Mouse (Mus musculus): ENCODE measurements around the gene Dpep3. TPM values are rescaled to one million over a fixed set of nuclear protein-coding genes. Genes with fewer than 3 reads are reported as not detected.
"Not testable (repeated sequence)": the region's sequence is repeated elsewhere in the genome, so short reads cannot be mapped to it uniquely, and the experiment has no call there.

Gene Dpep3
- polyA plus RNA-seq (2015; fragmentation: Nextera tagmentation; extraction: Ambion mirVana) = not detected in 2 replicates

DNA sequence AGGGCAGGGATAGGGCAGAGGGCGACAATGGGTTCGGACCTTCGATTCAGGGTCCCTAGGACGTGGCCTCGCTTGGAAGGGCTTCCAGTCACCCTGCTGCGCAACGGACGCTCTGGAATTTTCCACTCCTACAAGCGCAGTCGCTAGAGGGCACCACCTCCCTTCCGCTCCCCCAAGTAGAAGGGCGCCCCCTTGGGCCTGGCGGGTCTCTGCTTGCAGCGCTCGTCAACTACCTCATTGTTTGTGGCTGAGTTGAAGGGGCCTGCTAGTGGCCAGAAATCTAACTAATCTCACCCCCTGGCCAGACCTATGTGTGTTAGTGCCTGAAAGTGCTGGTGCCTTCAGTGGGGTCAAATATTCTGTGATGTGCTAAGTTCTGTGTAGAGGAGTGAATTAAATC lies at the start of gene Dpep3:
Gene Dpep3, minus strand, starts transcription at position 105 of the 400 bp plus-strand sequence.
- ATAC-seq (replicated peaks; ENCODE audit: low FRiP score) = no peak
- H3K9ac ChIP-seq = no peak within 1 kb of the TSS
- no peak within 1 kb of the TSS for H3K4me3 ChIP-seq (replicated peaks)
- H3K36me3 ChIP-seq = no peaks in the 10 kb centered on the region
- WGBS = 94% methylated on average over 15 of the region's 15 CpGs
- no peaks in the 10 kb centered on the region for H3K27me3 ChIP-seq
- H3K4me2 ChIP-seq = no peak within 1 kb of the TSS
- no peak within 1 kb of the TSS for H3K27ac ChIP-seq
- no peaks in the 10 kb centered on the region for H3K9me3 ChIP-seq (replicated peaks)
- no peaks in the 10 kb centered on the region for H3K4me1 ChIP-seq

GRCm38 (mm10) chr8:106022483-106022882 lies 43.3 kb upstream of the Dpep3 start:
- Histone ChIP-seq H3K4me3 (replicated peaks) (no peak overlapping the region), H3K9ac (no peak overlapping the region), H3K27ac (no peak overlapping the region), H3K4me1 (no peaks in the 10 kb centered on the region), H3K9me3 (replicated peaks) (no peaks in the 10 kb centered on the region), H3K36me3 (peaks cover 41% of the 10 kb centered on the region), H3K27me3 (no peaks in the 10 kb centered on the region), H3K4me2 (no peak overlapping the region)
- no peak for ATAC-seq (replicated peaks; ENCODE audit: low FRiP score)

DNA sequence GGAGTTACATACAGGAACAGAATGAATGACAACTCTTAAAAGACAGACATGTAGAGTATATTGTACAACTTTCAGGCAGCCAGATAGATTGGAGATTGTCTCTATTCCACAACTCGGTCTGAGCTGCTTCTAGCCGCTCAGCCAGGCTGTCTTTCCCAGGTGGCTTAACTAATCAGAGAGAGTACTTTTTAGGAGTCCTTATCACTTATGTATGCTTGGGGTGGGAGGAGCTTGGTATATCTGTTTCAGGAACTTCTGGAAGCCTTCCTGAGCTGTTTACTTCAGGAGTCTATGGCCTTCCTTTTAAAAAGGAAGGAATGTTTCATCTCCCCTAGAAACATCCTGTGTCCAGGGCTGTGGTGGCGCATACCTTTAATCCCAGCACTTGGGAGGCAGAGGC lies 38.8 kb upstream of the Dpep3 start:
- no peak for ATAC-seq (replicated peaks; ENCODE audit: low FRiP score)
- 90% methylated on average over 3 of the region's 3 CpGs for WGBS

GRCm38 (mm10) chr8:106017130-106017529 lies 37.9 kb upstream of the Dpep3 start:
- H3K9ac ChIP-seq = no peak overlapping the region
- peaks cover 1% of the 10 kb centered on the region for H3K4me1 ChIP-seq
- no peak for ATAC-seq (replicated peaks; ENCODE audit: low FRiP score)
- peaks cover 35% of the 10 kb centered on the region for H3K36me3 ChIP-seq
- H3K27ac ChIP-seq = no peak overlapping the region
- WGBS = 87% methylated on average over 7 of the region's 7 CpGs
- no peak overlapping the region for H3K4me2 ChIP-seq
- no peaks in the 10 kb centered on the region for H3K9me3 ChIP-seq (replicated peaks)
- H3K27me3 ChIP-seq = no peaks in the 10 kb centered on the region
- H3K4me3 ChIP-seq (replicated peaks) = no peak overlapping the region

More for the DNA sequence above, 38.8 kb upstream of the Dpep3 start:
- H3K4me2 ChIP-seq = no peak overlapping the region
- no peak overlapping the region for H3K27ac ChIP-seq
- H3K9ac ChIP-seq = no peak overlapping the region
- H3K4me3 ChIP-seq (replicated peaks) = no peak overlapping the region
- H3K4me1 ChIP-seq = no peaks in the 10 kb centered on the region
- peaks cover 35% of the 10 kb centered on the region for H3K36me3 ChIP-seq
- H3K9me3 ChIP-seq (replicated peaks) = no peaks in the 10 kb centered on the region
- no peaks in the 10 kb centered on the region for H3K27me3 ChIP-seq

- ATAC-seq (replicated peaks; ENCODE audit: low FRiP score) = no peak
- Histone ChIP-seq H3K4me3 (replicated peaks) (no peak overlapping the region), H3K4me2 (no peak overlapping the region), H3K27me3 (no peaks in the 10 kb centered on the region), H3K9me3 (replicated peaks) (no peaks in the 10 kb centered on the region), H3K36me3 (peaks cover 35% of the 10 kb centered on the region), H3K27ac (no peak overlapping the region), H3K4me1 (peaks cover 6% of the 10 kb centered on the region), H3K9ac (no peak overlapping the region)
- WGBS = 92% methylated on average over 6 of the region's 6 CpGs
Observed at GRCm38 (mm10) chr8:106016284-106016683, 37.1 kb upstream of the Dpep3 start.

DNA sequence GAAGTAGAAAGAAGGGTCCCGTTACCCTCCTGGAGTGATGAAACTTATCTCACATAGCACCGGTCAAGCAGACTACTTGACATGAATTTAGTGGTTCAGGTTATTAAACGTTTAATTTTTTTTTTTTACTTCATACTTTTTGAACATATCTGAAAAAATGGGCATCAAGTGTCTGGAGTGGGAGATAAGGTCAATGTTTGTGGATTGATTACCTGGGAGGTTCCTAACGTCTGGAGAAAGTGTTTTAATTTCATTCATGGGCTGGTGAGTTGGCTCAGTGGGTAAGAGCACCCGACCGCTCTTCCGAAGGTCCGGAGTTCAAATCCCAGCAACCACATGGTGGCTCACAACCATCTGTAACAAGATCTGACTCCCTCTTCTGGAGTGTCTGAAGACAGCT lies 33.0 kb upstream of the Dpep3 start:
- Histone ChIP-seq H3K4me1 (peaks cover 19% of the 10 kb centered on the region), H3K9ac (peak overlapping the region; percentile 85; the same call in 1 of the 2 replicates), H3K4me2 (peak overlapping the region; percentile 96), H3K4me3 (replicated peaks) (peak overlapping the region; percentile 88), H3K36me3 (peaks cover 19% of the 10 kb centered on the region)
- H3K27ac ChIP-seq; ATAC-seq (replicated peaks; ENCODE audit: low FRiP score); H3K9me3 ChIP-seq (replicated peaks); H3K27me3 ChIP-seq: not testable (repeated sequence)
- WGBS = 80% methylated on average over 8 of the region's 8 CpGs

- H3K27ac ChIP-seq = peak within 1 kb of the TSS; percentile 78
- peaks cover 14% of the 10 kb centered on the region for H3K36me3 ChIP-seq
- no peaks in the 10 kb centered on the region for H3K27me3 ChIP-seq
- peak within 1 kb of the TSS; percentile 96 for H3K4me2 ChIP-seq
- H3K9me3 ChIP-seq (replicated peaks) = no peaks in the 10 kb centered on the region
- 3% methylated on average over 6 of the region's 6 CpGs for WGBS
- 0 out of 2 replicates have a peak, but pooled peaks have one; percentile 10 for ATAC-seq (replicated peaks; ENCODE audit: low FRiP score)
- peaks cover 19% of the 10 kb centered on the region for H3K4me1 ChIP-seq
- peak within 1 kb of the TSS; percentile 88 for H3K4me3 ChIP-seq (replicated peaks)
- peak within 1 kb of the TSS; percentile 85 for H3K9ac ChIP-seq
Observed at GRCm38 (mm10) chr8:106011643-106011986, 32.4 kb upstream of the Dpep3 start, which contains the start of gene Ddx28. TSS of gene Ddx28 (minus strand) at chr8:106011882.

GRCm38 (mm10) chr8:106010748-106011642 lies 31.8 kb upstream of the Dpep3 start:
- Histone ChIP-seq H3K4me3 (replicated peaks) (peak overlapping the region; percentile 88), H3K36me3 (peaks cover 10% of the 10 kb centered on the region), H3K9me3 (replicated peaks) (no peaks in the 10 kb centered on the region), H3K27me3 (no peaks in the 10 kb centered on the region), H3K4me2 (peak overlapping the region; percentile 96), H3K27ac (peak overlapping the region; percentile 78), H3K9ac (peak overlapping the region; percentile 85), H3K4me1 (peaks cover 19% of the 10 kb centered on the region)
- peak; percentile 95 for ATAC-seq (replicated peaks; ENCODE audit: low FRiP score)
- under 1% methylated on average over 74 of the region's 74 CpGs for WGBS

- H3K4me3 ChIP-seq (replicated peaks); H3K36me3 ChIP-seq; H3K9ac ChIP-seq; H3K27ac ChIP-seq; H3K9me3 ChIP-seq (replicated peaks); H3K4me2 ChIP-seq; ATAC-seq (replicated peaks; ENCODE audit: low FRiP score); H3K27me3 ChIP-seq: not testable (repeated sequence)
- H3K4me1 ChIP-seq = peaks cover 19% of the 10 kb centered on the region
- WGBS = 64% methylated on average over 3 of the region's 3 CpGs
Observed at GRCm38 (mm10) chr8:106007891-106008290, 28.7 kb upstream of the Dpep3 start.

DNA sequence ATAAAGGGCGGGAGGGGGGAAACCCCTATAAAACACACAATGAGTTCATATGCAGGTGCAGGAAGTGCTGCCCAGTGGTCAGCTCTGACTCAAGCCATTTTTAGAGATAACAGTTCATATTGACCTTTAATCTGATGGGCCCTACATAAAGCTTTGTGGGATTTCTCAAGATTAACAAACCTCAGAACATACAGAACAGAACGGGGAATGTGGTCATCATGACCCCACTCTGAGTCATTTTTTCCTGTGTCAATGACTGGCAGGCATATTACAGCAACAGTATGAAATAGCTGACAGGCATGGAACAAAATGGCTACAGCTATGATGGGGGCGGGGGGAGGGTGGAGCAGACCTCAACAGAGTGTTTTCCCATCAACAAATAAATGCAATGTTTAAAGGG lies 27.9 kb upstream of the Dpep3 start:
- H3K27me3 ChIP-seq = no peaks in the 10 kb centered on the region
- no peaks in the 10 kb centered on the region for H3K9me3 ChIP-seq (replicated peaks)
- H3K36me3 ChIP-seq = peaks cover 4% of the 10 kb centered on the region; the same call in 1 of the 2 replicates
- no peak overlapping the region for H3K27ac ChIP-seq
- H3K9ac ChIP-seq = no peak overlapping the region
- H3K4me1 ChIP-seq = peaks cover 18% of the 10 kb centered on the region
- 85% methylated on average over 3 of the region's 3 CpGs for WGBS
- H3K4me2 ChIP-seq = no peak overlapping the region
- H3K4me3 ChIP-seq (replicated peaks) = no peak overlapping the region
- no peak for ATAC-seq (replicated peaks; ENCODE audit: low FRiP score)

DNA sequence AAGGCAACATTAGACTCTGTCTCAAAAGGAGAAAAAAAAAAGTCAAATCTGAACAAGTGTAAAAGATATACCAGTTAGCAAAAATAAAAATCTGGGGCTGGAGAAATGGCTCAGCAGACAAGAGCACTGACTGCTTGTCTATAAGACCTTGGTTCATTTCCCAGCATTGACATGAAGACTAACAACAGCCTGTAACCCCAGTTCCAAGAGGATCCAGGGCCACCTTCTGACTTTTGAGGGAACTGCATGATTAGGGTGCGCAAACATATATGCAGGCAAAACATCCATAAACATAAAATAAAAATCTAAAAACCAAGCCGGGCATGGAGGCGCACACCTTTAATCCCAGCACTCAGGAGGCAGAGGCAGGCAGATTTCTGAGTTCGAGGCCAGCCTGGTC lies 27.2 kb upstream of the Dpep3 start:
- no peak overlapping the region for H3K4me3 ChIP-seq (replicated peaks)
- H3K4me2 ChIP-seq = no peak overlapping the region
- no peak overlapping the region for H3K27ac ChIP-seq
- H3K9ac ChIP-seq = no peak overlapping the region
- WGBS = 89% methylated on average over 4 of the region's 4 CpGs
- peaks cover 13% of the 10 kb centered on the region for H3K4me1 ChIP-seq
- H3K27me3 ChIP-seq = no peaks in the 10 kb centered on the region
- no peak for ATAC-seq (replicated peaks; ENCODE audit: low FRiP score)
- H3K9me3 ChIP-seq (replicated peaks) = no peaks in the 10 kb centered on the region
- peaks cover 4% of the 10 kb centered on the region; the same call in 1 of the 2 replicates for H3K36me3 ChIP-seq

DNA sequence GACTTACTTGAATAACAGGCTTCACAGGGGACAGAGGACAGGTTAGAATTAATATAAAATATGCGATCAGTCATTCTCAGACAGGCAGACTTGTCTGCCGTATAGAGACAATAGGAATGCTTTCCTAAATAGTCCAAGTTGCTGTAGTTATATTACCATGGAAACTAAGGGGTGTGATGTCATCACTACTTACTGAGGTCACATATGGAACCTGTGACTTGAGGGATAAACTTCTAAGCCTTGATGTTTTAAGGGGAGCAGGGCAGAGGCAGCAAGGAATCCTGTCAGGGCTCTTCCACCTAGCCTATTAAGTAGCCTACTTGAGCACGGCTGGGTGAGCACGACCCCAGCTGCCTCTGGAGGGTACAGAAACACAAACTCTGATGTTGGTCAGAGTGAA lies 26.6 kb upstream of the Dpep3 start, which contains the start of gene Dpep2nb:
Gene Dpep2nb, minus strand, starts transcription at position 101 of the 400 bp plus-strand sequence.
- no peaks in the 10 kb centered on the region for H3K9me3 ChIP-seq (replicated peaks)
- H3K4me1 ChIP-seq = peaks cover 13% of the 10 kb centered on the region
- H3K9ac ChIP-seq = no peak within 1 kb of the TSS
- no peak within 1 kb of the TSS for H3K27ac ChIP-seq
- no peak within 1 kb of the TSS for H3K4me2 ChIP-seq
- ATAC-seq (replicated peaks; ENCODE audit: low FRiP score) = no peak
- no peak within 1 kb of the TSS for H3K4me3 ChIP-seq (replicated peaks)
- peaks cover 4% of the 10 kb centered on the region; the same call in 1 of the 2 replicates for H3K36me3 ChIP-seq
- H3K27me3 ChIP-seq = no peaks in the 10 kb centered on the region
- WGBS = 69% methylated on average over 4 of the region's 4 CpGs
